Mouse (Mus musculus): Measurements from ENCODE around the gene Ttn. TPM values are rescaled to one million over a fixed set of nuclear protein-coding genes. Genes with fewer than 3 reads are reported as not detected.
A peak's percentile ranks its signal among the peaks of the same experiment; 100 is the strongest.

The Ttn gene
- polyA plus RNA-seq, 1 experiment = 0.24 TPM

GRCm38 (mm10) chr2:76865497-76865896 is 116.8 kb downstream of the Ttn start:
- DNase-seq (ENCODE audit: extremely low spot score in 1 of 2, low spot score in 1 of 2) = no peak

- DNase-seq (ENCODE audit: extremely low spot score in 1 of 2, low spot score in 1 of 2) = no peak
These were observed 121.0 kb downstream of the Ttn start for GRCm38 (mm10) chr2:76861327-76861726.

- no peak for DNase-seq (ENCODE audit: extremely low spot score in 1 of 2, low spot score in 1 of 2)
These were observed 132.3 kb downstream of the Ttn start for GRCm38 (mm10) chr2:76850066-76850465.

GRCm38 (mm10) chr2:76843162-76843561 is 139.2 kb downstream of the Ttn start:
- no peak for DNase-seq (ENCODE audit: extremely low spot score in 1 of 2, low spot score in 1 of 2)

GRCm38 (mm10) chr2:76820472-76820871 is 161.9 kb downstream of the Ttn start:
- DNase-seq (ENCODE audit: extremely low spot score in 1 of 2, low spot score in 1 of 2) = no peak

- DNase-seq (ENCODE audit: extremely low spot score in 1 of 2, low spot score in 1 of 2) = no peak
These were observed 164.6 kb downstream of the Ttn start for GRCm38 (mm10) chr2:76817796-76818195.

- DNase-seq (ENCODE audit: extremely low spot score in 1 of 2, low spot score in 1 of 2) = no peak
These were observed 168.1 kb downstream of the Ttn start for GRCm38 (mm10) chr2:76814048-76814817.

GRCm38 (mm10) chr2:76811160-76811559 is 171.2 kb downstream of the Ttn start:
- no peak for DNase-seq (ENCODE audit: extremely low spot score in 1 of 2, low spot score in 1 of 2)

GRCm38 (mm10) chr2:76808334-76808733 is 174.0 kb downstream of the Ttn start:
- DNase-seq (ENCODE audit: extremely low spot score in 1 of 2, low spot score in 1 of 2) = no peak

- no peak for DNase-seq (ENCODE audit: extremely low spot score in 1 of 2, low spot score in 1 of 2)
These were observed 175.1 kb downstream of the Ttn start for GRCm38 (mm10) chr2:76807284-76807683.

GRCm38 (mm10) chr2:76806861-76807260 is 175.5 kb downstream of the Ttn start:
- no peak for DNase-seq (ENCODE audit: extremely low spot score in 1 of 2, low spot score in 1 of 2)

GRCm38 (mm10) chr2:76806376-76806775 is 176.0 kb downstream of the Ttn start:
- peak in 1 of 2 experiments; percentile 1 for DNase-seq (ENCODE audit: extremely low spot score in 1 of 2, low spot score in 1 of 2)

- DNase-seq (ENCODE audit: extremely low spot score in 1 of 2, low spot score in 1 of 2) = no peak
These were observed 177.0 kb downstream of the Ttn start for GRCm38 (mm10) chr2:76805191-76805892.

GRCm38 (mm10) chr2:76784171-76784570 is 198.2 kb downstream of the Ttn start:
- DNase-seq (ENCODE audit: extremely low spot score in 1 of 2, low spot score in 1 of 2) = no peak

- no peak for DNase-seq (ENCODE audit: extremely low spot score in 1 of 2, low spot score in 1 of 2)
These were observed 201.6 kb downstream of the Ttn start for GRCm38 (mm10) chr2:76780792-76781191.

- DNase-seq (ENCODE audit: extremely low spot score in 1 of 2, low spot score in 1 of 2) = no peak
These were observed 212.5 kb downstream of the Ttn start for GRCm38 (mm10) chr2:76769831-76770230.

- no peak for DNase-seq (ENCODE audit: extremely low spot score in 1 of 2, low spot score in 1 of 2)
These were observed 215.1 kb downstream of the Ttn start for GRCm38 (mm10) chr2:76767231-76767630.

- no peak for DNase-seq (ENCODE audit: extremely low spot score in 1 of 2, low spot score in 1 of 2)
These were observed 217.8 kb downstream of the Ttn start for GRCm38 (mm10) chr2:76764526-76764925.

GRCm38 (mm10) chr2:76762154-76762553 is 220.2 kb downstream of the Ttn start:
- DNase-seq (ENCODE audit: extremely low spot score in 1 of 2, low spot score in 1 of 2) = no peak

GRCm38 (mm10) chr2:76756461-76756860 is 225.9 kb downstream of the Ttn start:
- no peak for DNase-seq (ENCODE audit: extremely low spot score in 1 of 2, low spot score in 1 of 2)

GRCm38 (mm10) chr2:76751993-76752392 is 230.4 kb downstream of the Ttn start:
- DNase-seq (ENCODE audit: extremely low spot score in 1 of 2, low spot score in 1 of 2) = no peak
